Mouse (Mus musculus) brain, embryonic 14.5 days (tissue): ENCODE data around the gene Klk11. TPM values are rescaled to one million over a fixed set of nuclear protein-coding genes. Genes with fewer than 3 reads are reported as not detected.

Experiments used
- DNase-seq: peaks from one replicate; pipeline ENCODE4 v3.0.0-alpha.2; 2011; ENCODE audit warnings: low read depth
- CTCF ChIP-seq: fragments of 200-500 bp; IDR thresholded peaks from 2 replicates; pipeline ENCODE4 v1.5.1; 2012; ENCODE audit warnings: inconsistent platforms, mild to moderate bottlenecking, moderate library complexity, borderline replicate concordance; ENCODE audit not compliant: insufficient read depth, insufficient read length; ENCODE audit errors: extremely low read depth
- POLR2A ChIP-seq: fragments of 200-500 bp; IDR thresholded peaks from 2 replicates; pipeline ENCODE4 v1.6.1; 2012; ENCODE audit warnings: mild to moderate bottlenecking, inconsistent platforms, borderline replicate concordance; ENCODE audit not compliant: poor library complexity, insufficient read depth, insufficient read length, severe bottlenecking; ENCODE audit errors: extremely low read depth
- polyA plus RNA-seq: library from polyadenylated mRNA; depleted of rRNA; stranded (reverse); fragments of >200 nt; gene quantifications from 2 replicates; pipeline ENCODE4 v1.2.3, GENCODE M21; 2012

The Klk11 gene
- polyA plus RNA-seq, 1 experiment, result not detected

- no peak for TF ChIP-seq CTCF
- TF ChIP-seq POLR2A, result no peak
- no peak for DNase-seq
Measured at GRCm38 (mm10) chr7:43777423-43777822, 3.0 kb downstream of the Klk11 start.

- DNase-seq, result no peak
- TF ChIP-seq CTCF (no peak), POLR2A (no peak)
Measured at GRCm38 (mm10) chr7:43778176-43778970, 4.0 kb downstream of the Klk11 start.

- no peak for DNase-seq
- no peak for TF ChIP-seq CTCF
- TF ChIP-seq POLR2A, result no peak
Measured at GRCm38 (mm10) chr7:43780241-43780640, 5.8 kb downstream of the Klk11 start.

GRCm38 (mm10) chr7:43780746-43781145, 6.3 kb downstream of the Klk11 start, which contains the start of gene Klk10:
Klk10 (plus strand) TSS chr7:43781035.
- no peak for DNase-seq
- TF ChIP-seq POLR2A (no peak), CTCF (no peak)

- TF ChIP-seq CTCF, result no peak
- TF ChIP-seq POLR2A, result no peak
- DNase-seq, result no peak
Measured at GRCm38 (mm10) chr7:43781541-43781940, 7.1 kb downstream of the Klk11 start.

- peak; percentile 75 for DNase-seq
- peak; percentile 91 for TF ChIP-seq CTCF
- TF ChIP-seq POLR2A, result no peak
Measured at GRCm38 (mm10) chr7:43782275-43783265, 8.2 kb downstream of the Klk11 start.

- DNase-seq, result peak; percentile 29
- TF ChIP-seq CTCF, result 0 out of 2 replicates have a peak, but pooled peaks have one; percentile 11
- no peak for TF ChIP-seq POLR2A
Measured at GRCm38 (mm10) chr7:43785286-43785685, 10.9 kb downstream of the Klk11 start.

GRCm38 (mm10) chr7:43788096-43788495, 13.7 kb downstream of the Klk11 start:
- TF ChIP-seq CTCF (no peak), POLR2A (no peak)
- DNase-seq, result no peak

- DNase-seq, result no peak
- TF ChIP-seq POLR2A, result no peak
- no peak for TF ChIP-seq CTCF
Measured at GRCm38 (mm10) chr7:43789295-43789694, 14.9 kb downstream of the Klk11 start.

- TF ChIP-seq POLR2A (no peak), CTCF (no peak)
- DNase-seq, result no peak
Measured at GRCm38 (mm10) chr7:43791591-43791990, 17.2 kb downstream of the Klk11 start, which contains the start of gene Klk9. Klk9 (plus strand) TSS chr7:43791891.

- TF ChIP-seq CTCF (no peak), POLR2A (no peak)
- peak; percentile 2 for DNase-seq
Measured at GRCm38 (mm10) chr7:43796355-43796754, 22.0 kb downstream of the Klk11 start.
